Mouse (Mus musculus) hindbrain, embryonic 10.5 days (tissue): Measurements from ENCODE around the gene Kazald1. TPM values are rescaled to one million over a fixed set of nuclear protein-coding genes. Genes with fewer than 3 reads are reported as not detected.

ENCODE experiments used
- DNase-seq: peaks from one replicate; pipeline ENCODE4 v3.0.0-alpha.2; 2017; ENCODE audit warnings: low spot score
- H3K27ac ChIP-seq: fragments of 300-500 bp; sonication (generic); 2 replicates; pipeline ENCODE4 v1.5.1; 2016; ENCODE audit warnings: mild to moderate bottlenecking, moderate library complexity
- H3K27me3 ChIP-seq: fragments of 300-500 bp; sonication (generic); 2 replicates; pipeline ENCODE4 v1.6.1; 2016; ENCODE audit warnings: mild to moderate bottlenecking; ENCODE audit not compliant: poor library complexity, insufficient read depth, severe bottlenecking
- H3K36me3 ChIP-seq: fragments of 300-500 bp; sonication (generic); 2 replicates; pipeline ENCODE4 v1.6.1; 2016; ENCODE audit warnings: mild to moderate bottlenecking, moderate library complexity
- H3K4me1 ChIP-seq: fragments of 300-500 bp; sonication (generic); replicated peaks from 2 replicates; pipeline ENCODE4 v1.6.1; 2016; ENCODE audit warnings: mild to moderate bottlenecking
- H3K4me3 ChIP-seq: fragments of 300-500 bp; sonication (generic); 2 replicates; pipeline ENCODE4 v1.5.1; 2016; ENCODE audit warnings: mild to moderate bottlenecking, moderate library complexity
- H3K9me3 ChIP-seq: fragments of 300-500 bp; sonication (generic); 2 replicates; pipeline ENCODE4 v1.6.1; 2016; ENCODE audit warnings: mild to moderate bottlenecking, moderate library complexity
- WGBS: fragments of 180-500 bp; shearing (Covaris S2); methylation state at CpG from one replicate; pipeline ENCODE4 v1.1.7; 2016; 5-methylcytosine and 5-hydroxymethylcytosine counted together
- polyA plus RNA-seq: library from polyadenylated mRNA; unstranded; fragments of >200 nt; fragmentation: Nextera tagmentation; extraction: Ambion mirVana; gene quantifications from 2 replicates; pipeline ENCODE4 v1.2.1, GENCODE M21; 2016

The Kazald1 gene
- polyA plus RNA-seq, 1 experiment from 2014 or later, result 8.9 TPM

GRCm38 (mm10) chr19:45100486-45101270 is 25.6 kb downstream of the Kazald1 start:
- 79% methylated on average over 8 of the region's 8 CpGs for WGBS
- no peak overlapping the region for H3K27ac ChIP-seq
- peaks cover 74% of the 10 kb centered on the region for H3K27me3 ChIP-seq
- no peak for DNase-seq
- no peaks in the 10 kb centered on the region for H3K36me3 ChIP-seq
- H3K4me3 ChIP-seq, result no peak overlapping the region
- H3K4me1 ChIP-seq, result peaks cover 13% of the 10 kb centered on the region
- H3K9me3 ChIP-seq, result no peaks in the 10 kb centered on the region

- Histone ChIP-seq H3K4me1 (peaks cover 13% of the 10 kb centered on the region), H3K4me3 (no peak overlapping the region), H3K27me3 (peaks cover 87% of the 10 kb centered on the region), H3K9me3 (no peaks in the 10 kb centered on the region), H3K36me3 (no peaks in the 10 kb centered on the region), H3K27ac (no peak overlapping the region)
- WGBS, result 48% methylated on average over 1 of the region's 1 CpGs
- DNase-seq, result no peak
Observed at GRCm38 (mm10) chr19:45105591-45105990, 30.6 kb downstream of the Kazald1 start.

- DNase-seq, result no peak
- Histone ChIP-seq H3K27me3 (peaks cover 86% of the 10 kb centered on the region), H3K9me3 (no peaks in the 10 kb centered on the region), H3K4me3 (no peak overlapping the region), H3K4me1 (peaks cover 13% of the 10 kb centered on the region), H3K36me3 (no peaks in the 10 kb centered on the region), H3K27ac (no peak overlapping the region)
- 46% methylated on average over 6 of the region's 6 CpGs for WGBS
Observed at GRCm38 (mm10) chr19:45106689-45107088, 31.6 kb downstream of the Kazald1 start.

- no peak overlapping the region for H3K4me3 ChIP-seq
- no peak for DNase-seq
- H3K36me3 ChIP-seq, result no peaks in the 10 kb centered on the region
- peaks cover 81% of the 10 kb centered on the region for H3K27me3 ChIP-seq
- no peak overlapping the region for H3K27ac ChIP-seq
- H3K4me1 ChIP-seq, result peaks cover 25% of the 10 kb centered on the region
- no peaks in the 10 kb centered on the region for H3K9me3 ChIP-seq
- WGBS, result 78% methylated on average over 8 of the region's 8 CpGs
Observed at GRCm38 (mm10) chr19:45110681-45111080, 35.6 kb downstream of the Kazald1 start.

DNA sequence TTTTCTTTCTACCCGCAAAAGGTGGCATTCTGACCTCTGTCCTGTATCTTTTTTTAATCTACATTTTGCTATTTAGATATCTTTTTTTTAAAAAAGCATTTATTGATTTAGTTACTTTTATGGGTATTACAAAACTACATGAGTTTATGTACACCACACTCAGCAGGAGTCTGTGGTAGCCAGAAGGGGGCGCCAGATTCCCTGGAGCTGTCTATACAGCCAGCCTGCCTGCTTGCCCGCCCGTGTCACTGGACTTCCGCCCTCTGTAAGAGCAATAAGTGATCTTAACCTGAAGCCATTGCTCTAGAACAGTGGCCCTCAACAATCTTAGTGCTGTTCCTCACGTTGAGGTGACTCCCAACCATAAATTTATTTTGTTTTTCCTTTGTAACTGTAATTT is 37.4 kb downstream of the Kazald1 start:
- no peak overlapping the region for H3K4me3 ChIP-seq
- H3K4me1 ChIP-seq, result peaks cover 29% of the 10 kb centered on the region
- no peaks in the 10 kb centered on the region for H3K9me3 ChIP-seq
- WGBS, result 83% methylated on average over 6 of the region's 6 CpGs
- H3K27ac ChIP-seq, result no peak overlapping the region
- peaks cover 85% of the 10 kb centered on the region for H3K27me3 ChIP-seq
- no peaks in the 10 kb centered on the region for H3K36me3 ChIP-seq
- DNase-seq, result no peak

DNA sequence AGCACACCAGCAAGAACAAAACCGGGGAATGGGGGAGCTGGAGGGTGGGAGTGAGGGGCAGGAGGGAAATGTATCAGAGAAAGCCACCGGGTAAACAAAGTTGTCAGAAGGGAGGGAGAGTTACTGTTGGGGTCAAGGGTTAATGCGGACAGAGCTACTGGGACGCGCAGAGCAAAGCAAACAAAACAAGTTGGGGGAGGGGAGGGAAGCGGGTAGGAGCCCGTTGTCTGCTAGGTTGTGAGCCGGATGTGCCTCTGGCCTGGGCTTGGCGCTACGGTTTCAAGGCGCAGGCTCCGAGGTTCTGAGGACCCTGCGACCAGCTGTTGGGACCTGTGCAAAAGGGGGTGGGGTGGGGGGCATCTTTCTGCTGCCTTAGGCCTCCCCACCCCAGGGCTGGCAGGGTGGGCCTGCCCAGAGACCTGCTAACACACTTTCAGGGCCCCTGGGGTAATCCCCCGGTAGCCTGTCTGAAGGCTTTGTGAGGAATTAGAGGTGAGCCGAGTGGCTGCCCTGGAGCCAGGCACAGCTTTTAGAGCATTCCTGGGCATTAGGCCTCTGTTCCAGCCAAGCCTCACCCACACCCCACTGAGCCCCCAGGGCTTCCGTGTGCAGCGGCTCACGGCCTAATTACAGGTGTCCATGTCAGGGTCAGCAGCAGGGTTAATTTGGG is 38.9 kb downstream of the Kazald1 start:
- Histone ChIP-seq H3K36me3 (no peaks in the 10 kb centered on the region), H3K9me3 (no peaks in the 10 kb centered on the region), H3K4me1 (peaks cover 34% of the 10 kb centered on the region), H3K27ac (peak overlapping the region; percentile 88), H3K4me3 (peak overlapping the region; percentile 38), H3K27me3 (peaks cover 88% of the 10 kb centered on the region)
- WGBS, result 2% methylated on average over 18 of the region's 18 CpGs
- peak; percentile 74 for DNase-seq

DNA sequence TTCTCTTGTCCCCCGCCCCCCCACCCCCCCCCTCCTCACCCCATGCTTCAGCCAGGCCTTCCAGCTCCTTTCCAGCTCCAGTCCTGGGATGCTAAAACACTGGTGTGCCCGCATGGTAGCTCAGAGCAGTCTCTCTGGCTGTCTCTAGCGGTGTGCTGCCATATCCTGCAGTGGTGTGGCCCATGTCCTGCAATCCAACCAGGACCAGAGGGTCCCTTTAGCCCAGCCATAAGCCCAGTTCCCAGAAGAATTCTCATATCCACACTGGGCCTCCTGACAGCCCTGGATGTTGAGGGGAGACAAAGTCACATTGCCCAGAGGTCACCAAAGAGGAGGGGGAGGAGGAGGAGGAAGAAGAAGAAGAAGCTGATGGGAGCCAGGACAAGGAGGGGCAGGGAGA is 39.7 kb downstream of the Kazald1 start:
- Histone ChIP-seq H3K27me3 (peaks cover 89% of the 10 kb centered on the region), H3K9me3 (no peaks in the 10 kb centered on the region), H3K36me3 (no peaks in the 10 kb centered on the region), H3K4me3 (no peak overlapping the region), H3K27ac (no peak overlapping the region; the same call in 1 of the 2 replicates), H3K4me1 (peaks cover 34% of the 10 kb centered on the region)
- 36% methylated on average over 3 of the region's 3 CpGs for WGBS
- no peak for DNase-seq

DNA sequence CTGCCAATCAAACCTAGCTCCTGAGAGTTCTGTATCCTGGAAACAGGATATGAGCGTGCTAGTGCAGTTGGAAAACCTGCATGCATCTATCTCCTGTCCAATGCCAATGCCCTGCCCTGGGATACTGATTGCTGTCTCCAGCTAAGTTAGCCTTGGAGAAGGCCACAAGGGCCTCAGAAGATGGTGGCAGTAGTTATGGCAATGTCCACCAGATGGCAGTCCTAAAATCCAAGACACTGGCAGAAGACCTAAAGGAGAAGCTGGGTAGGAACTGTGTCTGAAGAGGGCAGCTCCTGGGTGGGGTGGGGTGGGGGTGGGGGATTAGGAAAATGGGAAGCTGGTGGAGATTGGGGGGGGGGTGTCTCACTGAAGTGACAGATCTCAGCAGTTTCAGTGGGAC is 41.8 kb downstream of the Kazald1 start:
- Histone ChIP-seq H3K9me3 (no peaks in the 10 kb centered on the region), H3K27me3 (peaks cover 89% of the 10 kb centered on the region), H3K4me3 (no peak overlapping the region), H3K36me3 (no peaks in the 10 kb centered on the region), H3K27ac (no peak overlapping the region), H3K4me1 (peaks cover 34% of the 10 kb centered on the region)
- whole genome bisulfite sequencing, result 67% methylated on average over 1 of the region's 1 CpGs
- DNase-seq, result peak; percentile 45

Other genes with a start within 250 kb of the Kazald1 start
- 28.1 and 39.3 TPM in 2 replicates for gene Slf2, start 144.1 kb upstream of the Kazald1 start, polyA plus RNA-seq
- gene Sema4g, start 86.1 kb upstream of the Kazald1 start, polyA plus RNA-seq, result 3.6 and 5.9 TPM in 2 replicates
- 23.6 and 32.6 TPM in 2 replicates for gene Twnk, start 69.6 kb upstream of the Kazald1 start, polyA plus RNA-seq
- 75.6 and 83.0 TPM in 2 replicates for gene Mrpl43, start 68.8 kb upstream of the Kazald1 start, polyA plus RNA-seq
- gene Lzts2, start 60.8 kb upstream of the Kazald1 start, polyA plus RNA-seq, result 67.5 and 69.1 TPM in 2 replicates
- gene Pdzd7, start 29.5 kb upstream of the Kazald1 start, polyA plus RNA-seq, result 0.26 and 0.40 TPM in 2 replicates
- gene Sfxn3, start 27.7 kb upstream of the Kazald1 start, polyA plus RNA-seq, result 9.8 and 17.8 TPM in 2 replicates
- 1.5 and 7.4 TPM in 2 replicates for gene Tlx1, start 75.4 kb downstream of the Kazald1 start, polyA plus RNA-seq
- 1.4 and 8.9 TPM in 2 replicates for gene Lbx1, start 160.6 kb downstream of the Kazald1 start, polyA plus RNA-seq